Mouse (Mus musculus) forebrain, embryonic 15.5 days (tissue): ENCODE results near the gene Atg101. TPM values are rescaled to one million over a fixed set of nuclear protein-coding genes. Genes with fewer than 3 reads are reported as not detected.

ENCODE experiments used
- ATAC-seq: fragments of 200-750 bp; cut with Nextera tagmentation; replicated peaks from 2 replicates; pipeline ENCODE4 v1.8.0; 2017; ENCODE audit warnings: mild to moderate bottlenecking, moderate TSS enrichment, moderate library complexity
- H3K27ac ChIP-seq: fragments of 300-500 bp; sonication (generic); replicated peaks from 2 replicates; pipeline ENCODE4 v1.5.1; 2015; ENCODE audit warnings: mild to moderate bottlenecking, inconsistent platforms
- H3K27me3 ChIP-seq: fragments of 300-500 bp; sonication (generic); 2 replicates; pipeline ENCODE4 v1.6.1; 2015; ENCODE audit warnings: inconsistent platforms
- H3K36me3 ChIP-seq: fragments of 300-500 bp; sonication (generic); 2 replicates; pipeline ENCODE4 v1.6.1; 2015; ENCODE audit warnings: mild to moderate bottlenecking, inconsistent platforms
- H3K4me1 ChIP-seq: fragments of 300-500 bp; sonication (generic); 2 replicates; pipeline ENCODE4 v1.6.1; 2015; ENCODE audit warnings: inconsistent platforms
- H3K4me2 ChIP-seq: fragments of 300-500 bp; sonication (generic); replicated peaks from 2 replicates; pipeline ENCODE4 v1.6.1; 2015; ENCODE audit warnings: mild to moderate bottlenecking, inconsistent platforms
- H3K4me3 ChIP-seq: fragments of 300-500 bp; sonication (generic); 2 replicates; pipeline ENCODE4 v1.5.1; 2015; ENCODE audit warnings: mild to moderate bottlenecking, inconsistent platforms
- H3K9ac ChIP-seq: fragments of 300-500 bp; sonication (generic); replicated peaks from 2 replicates; pipeline ENCODE4 v1.6.1; 2015; ENCODE audit warnings: mild to moderate bottlenecking, inconsistent platforms
- H3K9me3 ChIP-seq: fragments of 300-500 bp; sonication (generic); 2 replicates; pipeline ENCODE4 v1.6.1; 2016; ENCODE audit warnings: inconsistent platforms
- WGBS: fragments of 180-500 bp; shearing (Covaris S2); methylation state at CpG from one replicate; pipeline ENCODE4 v1.1.7; 2015; ENCODE audit warnings: mixed read lengths; 5-methylcytosine and 5-hydroxymethylcytosine counted together
- polyA plus RNA-seq: library from polyadenylated mRNA; unstranded; fragments of >200 nt; fragmentation: Nextera tagmentation; extraction: Ambion mirVana; gene quantifications from 2 replicates; pipeline ENCODE4 v1.2.1, GENCODE M21; 2015

Gene Atg101
- polyA plus RNA-seq, 1 experiment from 2014 or later: 86.8 TPM

- Histone ChIP-seq H3K9ac (no peak overlapping the region), H3K4me2 (no peak overlapping the region), H3K4me1 (no peaks in the 10 kb centered on the region), H3K9me3 (no peaks in the 10 kb centered on the region), H3K27me3 (no peaks in the 10 kb centered on the region), H3K36me3 (peaks cover 19% of the 10 kb centered on the region), H3K4me3 (no peak overlapping the region), H3K27ac (no peak overlapping the region)
- ATAC-seq: no peak
- WGBS: 85% methylated on average over 7 of the region's 7 CpGs
Observed at GRCm38 (mm10) chr15:101295106-101295505, 11.0 kb downstream of the Atg101 start.

GRCm38 (mm10) chr15:101295616-101296015, 11.5 kb downstream of the Atg101 start:
- no peak for ATAC-seq
- Histone ChIP-seq H3K9ac (no peak overlapping the region), H3K9me3 (no peaks in the 10 kb centered on the region), H3K36me3 (peaks cover 14% of the 10 kb centered on the region), H3K4me3 (no peak overlapping the region), H3K4me1 (no peaks in the 10 kb centered on the region), H3K27me3 (no peaks in the 10 kb centered on the region), H3K27ac (no peak overlapping the region), H3K4me2 (no peak overlapping the region)
- 92% methylated on average over 10 of the region's 10 CpGs for WGBS

GRCm38 (mm10) chr15:101296091-101296490, 12.0 kb downstream of the Atg101 start:
- Histone ChIP-seq H3K9me3 (no peaks in the 10 kb centered on the region), H3K4me3 (no peak overlapping the region), H3K4me1 (no peaks in the 10 kb centered on the region), H3K4me2 (no peak overlapping the region), H3K36me3 (peaks cover 9% of the 10 kb centered on the region), H3K9ac (no peak overlapping the region), H3K27me3 (no peaks in the 10 kb centered on the region), H3K27ac (no peak overlapping the region)
- ATAC-seq: no peak
- 90% methylated on average over 11 of the region's 11 CpGs for WGBS

GRCm38 (mm10) chr15:101297988-101298387, 13.9 kb downstream of the Atg101 start:
- 39% methylated on average over 7 of the region's 7 CpGs for WGBS
- Histone ChIP-seq H3K9ac (no peak overlapping the region), H3K9me3 (no peaks in the 10 kb centered on the region), H3K36me3 (peaks cover under 1% of the 10 kb centered on the region; the same call in 1 of the 2 replicates), H3K4me3 (no peak overlapping the region), H3K27me3 (no peaks in the 10 kb centered on the region), H3K4me1 (no peaks in the 10 kb centered on the region), H3K4me2 (peak overlapping the region; percentile 13; the same call in 1 of the 2 replicates), H3K27ac (no peak overlapping the region)
- no peak for ATAC-seq

GRCm38 (mm10) chr15:101298550-101298949, 14.5 kb downstream of the Atg101 start:
- Histone ChIP-seq H3K4me2 (peak overlapping the region; percentile 13; the same call in 1 of the 2 replicates), H3K27me3 (no peaks in the 10 kb centered on the region), H3K27ac (no peak overlapping the region), H3K9me3 (no peaks in the 10 kb centered on the region), H3K4me1 (no peaks in the 10 kb centered on the region), H3K4me3 (no peak overlapping the region), H3K36me3 (no peaks in the 10 kb centered on the region), H3K9ac (no peak overlapping the region)
- ATAC-seq: no peak
- WGBS: 11% methylated on average over 7 of the region's 7 CpGs

- WGBS: 80% methylated on average over 14 of the region's 14 CpGs
- ATAC-seq: no peak
- Histone ChIP-seq H3K9ac (no peak overlapping the region), H3K4me2 (no peak overlapping the region), H3K9me3 (no peaks in the 10 kb centered on the region), H3K36me3 (no peaks in the 10 kb centered on the region), H3K27me3 (no peaks in the 10 kb centered on the region), H3K4me3 (no peak overlapping the region), H3K27ac (no peak overlapping the region), H3K4me1 (no peaks in the 10 kb centered on the region)
Observed at GRCm38 (mm10) chr15:101299480-101299960, 15.4 kb downstream of the Atg101 start.

GRCm38 (mm10) chr15:101300128-101300527, 16.1 kb downstream of the Atg101 start:
- no peak for ATAC-seq

GRCm38 (mm10) chr15:101302201-101302600, 18.1 kb downstream of the Atg101 start:
- Histone ChIP-seq H3K9me3 (no peaks in the 10 kb centered on the region), H3K4me2 (no peak overlapping the region), H3K27ac (no peak overlapping the region), H3K4me1 (no peaks in the 10 kb centered on the region), H3K36me3 (no peaks in the 10 kb centered on the region), H3K4me3 (no peak overlapping the region), H3K9ac (no peak overlapping the region), H3K27me3 (no peaks in the 10 kb centered on the region)
- no peak for ATAC-seq
- WGBS: 75% methylated on average over 3 of the region's 3 CpGs

More at GRCm38 (mm10) chr15:101300128-101300527, 16.1 kb downstream of the Atg101 start:
- H3K4me1 ChIP-seq: no peaks in the 10 kb centered on the region
- no peak overlapping the region for H3K4me3 ChIP-seq
- no peaks in the 10 kb centered on the region for H3K27me3 ChIP-seq
- no peaks in the 10 kb centered on the region for H3K36me3 ChIP-seq
- no peaks in the 10 kb centered on the region for H3K9me3 ChIP-seq
- no peak overlapping the region for H3K27ac ChIP-seq
- H3K4me2 ChIP-seq: no peak overlapping the region
- H3K9ac ChIP-seq: no peak overlapping the region
- WGBS: 68% methylated on average over 6 of the region's 6 CpGs

GRCm38 (mm10) chr15:101303830-101304229, 19.8 kb downstream of the Atg101 start:
- 90% methylated on average over 4 of the region's 4 CpGs for WGBS
- no peak for ATAC-seq
- no peaks in the 10 kb centered on the region for H3K36me3 ChIP-seq
- no peaks in the 10 kb centered on the region for H3K4me1 ChIP-seq
- no peaks in the 10 kb centered on the region for H3K9me3 ChIP-seq
- no peak overlapping the region for H3K9ac ChIP-seq
- no peak overlapping the region for H3K27ac ChIP-seq
- H3K27me3 ChIP-seq: no peaks in the 10 kb centered on the region
- H3K4me3 ChIP-seq: no peak overlapping the region
- no peak overlapping the region for H3K4me2 ChIP-seq

- no peak overlapping the region for H3K27ac ChIP-seq
- H3K9ac ChIP-seq: no peak overlapping the region
- no peaks in the 10 kb centered on the region for H3K4me1 ChIP-seq
- no peaks in the 10 kb centered on the region for H3K27me3 ChIP-seq
- 95% methylated on average over 4 of the region's 4 CpGs for WGBS
- H3K4me3 ChIP-seq: no peak overlapping the region
- ATAC-seq: no peak
- no peak overlapping the region for H3K4me2 ChIP-seq
- no peaks in the 10 kb centered on the region for H3K36me3 ChIP-seq
- no peaks in the 10 kb centered on the region for H3K9me3 ChIP-seq
Observed at GRCm38 (mm10) chr15:101306459-101306858, 22.4 kb downstream of the Atg101 start.

GRCm38 (mm10) chr15:101308440-101309348, 24.6 kb downstream of the Atg101 start:
- H3K4me1 ChIP-seq: no peaks in the 10 kb centered on the region
- WGBS: 61% methylated on average over 13 of the region's 13 CpGs
- H3K9ac ChIP-seq: no peak overlapping the region
- no peak overlapping the region for H3K27ac ChIP-seq
- no peaks in the 10 kb centered on the region for H3K36me3 ChIP-seq
- no peaks in the 10 kb centered on the region for H3K27me3 ChIP-seq
- no peaks in the 10 kb centered on the region for H3K9me3 ChIP-seq
- H3K4me2 ChIP-seq: no peak overlapping the region
- no peak overlapping the region for H3K4me3 ChIP-seq
- ATAC-seq: no peak

GRCm38 (mm10) chr15:101309493-101309892, 25.4 kb downstream of the Atg101 start:
- no peak overlapping the region for H3K9ac ChIP-seq
- H3K36me3 ChIP-seq: no peaks in the 10 kb centered on the region
- no peaks in the 10 kb centered on the region for H3K4me1 ChIP-seq
- no peak for ATAC-seq
- no peaks in the 10 kb centered on the region for H3K27me3 ChIP-seq
- no peak overlapping the region for H3K4me2 ChIP-seq
- no peaks in the 10 kb centered on the region for H3K9me3 ChIP-seq
- WGBS: 46% methylated on average over 5 of the region's 5 CpGs
- H3K4me3 ChIP-seq: no peak overlapping the region
- no peak overlapping the region for H3K27ac ChIP-seq
